Mouse (Mus musculus) gastrocnemius, postnatal 25 days (tissue): ENCODE measurements around the gene Smox. TPM values are rescaled to one million over a fixed set of nuclear protein-coding genes. Genes with fewer than 3 reads are reported as not detected.
"Not testable (repeated sequence)": the region's sequence is repeated elsewhere in the genome, so short reads cannot be mapped to it uniquely, and the experiment has no call there.

Experiments used
- DNase-seq: peaks from one replicate; pipeline ENCODE4 v3.0.0; 2022
- long read RNA-seq, 2 experiments: library from polyadenylated mRNA; stranded (forward); transcript quantifications; one replicate each; pipeline ENCODE4 v2.0.0; 2021
- total RNA-seq, 2 experiments: library from RNA; stranded (reverse); gene quantifications; 1 replicate in 1 of 2; 2 replicates in 1 of 2; pipeline ENCODE4 v1.2.3; 2021

Smox gene
- 10 to 100 TPM; 63.0 to 69.6 TPM for total RNA-seq
- long read RNA-seq, experiment 1, transcript Smox-201 (7 exons, 2,270 nt) = major isoform, 24 of 65 reads
- long read RNA-seq, experiment 1, partial matches to known transcripts = 12 of 65 reads
- long read RNA-seq, experiment 1, other reads (novel, unspliced or antisense) = 19 of 65 reads
- long read RNA-seq, experiment 2, transcript Smox-201 (7 exons, 2,270 nt) = major isoform, 26 of 62 reads
- long read RNA-seq, experiment 2, partial matches to known transcripts = 13 of 62 reads
- long read RNA-seq, experiment 2, other reads (novel, unspliced or antisense) = 15 of 62 reads

- no peak for DNase-seq
Observed at GRCm38 (mm10) chr2:131491196-131491595, at the start of gene Smox. TSS of gene Smox (plus strand) at chr2:131491496.

- no peak for DNase-seq
Observed at GRCm38 (mm10) chr2:131443084-131443890, 48.0 kb upstream of the Smox start.

GRCm38 (mm10) chr2:131443891-131444190 lies 47.5 kb upstream of the Smox start:
- no peak for DNase-seq

- no peak for DNase-seq
Observed at GRCm38 (mm10) chr2:131446416-131446982, 44.8 kb upstream of the Smox start.

GRCm38 (mm10) chr2:131447566-131448330 lies 43.5 kb upstream of the Smox start:
- peak; percentile 77 for DNase-seq

GRCm38 (mm10) chr2:131448353-131448752 lies 42.9 kb upstream of the Smox start:
- DNase-seq = no peak

- DNase-seq = no peak
Observed at GRCm38 (mm10) chr2:131449720-131450119, 41.6 kb upstream of the Smox start.

GRCm38 (mm10) chr2:131450491-131450890 lies 40.8 kb upstream of the Smox start:
- DNase-seq = no peak

GRCm38 (mm10) chr2:131457728-131458127 lies 33.6 kb upstream of the Smox start:
- no peak for DNase-seq

GRCm38 (mm10) chr2:131460946-131461682 lies 30.2 kb upstream of the Smox start:
- peak; percentile 55 for DNase-seq

GRCm38 (mm10) chr2:131462991-131463390 lies 28.3 kb upstream of the Smox start:
- no peak for DNase-seq

GRCm38 (mm10) chr2:131464147-131464546 lies 27.1 kb upstream of the Smox start:
- DNase-seq = no peak

- no peak for DNase-seq
Observed at GRCm38 (mm10) chr2:131466732-131467131, 24.6 kb upstream of the Smox start.

GRCm38 (mm10) chr2:131469916-131470315 lies 21.4 kb upstream of the Smox start:
- peak; percentile 59 for DNase-seq

- DNase-seq = no peak
Observed at GRCm38 (mm10) chr2:131473749-131474148, 17.5 kb upstream of the Smox start.

- DNase-seq = not testable (repeated sequence)
Observed at GRCm38 (mm10) chr2:131477105-131477504, 14.2 kb upstream of the Smox start.

GRCm38 (mm10) chr2:131477917-131478316 lies 13.4 kb upstream of the Smox start:
- no peak for DNase-seq

GRCm38 (mm10) chr2:131478349-131478748 lies 12.9 kb upstream of the Smox start:
- DNase-seq = no peak

GRCm38 (mm10) chr2:131478916-131479315 lies 12.4 kb upstream of the Smox start:
- DNase-seq = no peak

GRCm38 (mm10) chr2:131481733-131482132 lies 9.6 kb upstream of the Smox start:
- DNase-seq = no peak

- DNase-seq = no peak
Observed at GRCm38 (mm10) chr2:131482478-131482877, 8.8 kb upstream of the Smox start.

- no peak for DNase-seq
Observed at GRCm38 (mm10) chr2:131483562-131483961, 7.7 kb upstream of the Smox start.
